Mouse (Mus musculus): ENCODE data around the gene Fdps. TPM values are rescaled to one million over a fixed set of nuclear protein-coding genes. Genes with fewer than 3 reads are reported as not detected.

Fdps gene
- 15.9 TPM for polyA plus RNA-seq (2015; fragmentation: Illumina TruSeq; extraction: RNeasy Lipid Tissue Mini Kit (QIAGEN cat#74804); ENCODE audit: insufficient read depth, low read depth, low replicate concordance)

DNA sequence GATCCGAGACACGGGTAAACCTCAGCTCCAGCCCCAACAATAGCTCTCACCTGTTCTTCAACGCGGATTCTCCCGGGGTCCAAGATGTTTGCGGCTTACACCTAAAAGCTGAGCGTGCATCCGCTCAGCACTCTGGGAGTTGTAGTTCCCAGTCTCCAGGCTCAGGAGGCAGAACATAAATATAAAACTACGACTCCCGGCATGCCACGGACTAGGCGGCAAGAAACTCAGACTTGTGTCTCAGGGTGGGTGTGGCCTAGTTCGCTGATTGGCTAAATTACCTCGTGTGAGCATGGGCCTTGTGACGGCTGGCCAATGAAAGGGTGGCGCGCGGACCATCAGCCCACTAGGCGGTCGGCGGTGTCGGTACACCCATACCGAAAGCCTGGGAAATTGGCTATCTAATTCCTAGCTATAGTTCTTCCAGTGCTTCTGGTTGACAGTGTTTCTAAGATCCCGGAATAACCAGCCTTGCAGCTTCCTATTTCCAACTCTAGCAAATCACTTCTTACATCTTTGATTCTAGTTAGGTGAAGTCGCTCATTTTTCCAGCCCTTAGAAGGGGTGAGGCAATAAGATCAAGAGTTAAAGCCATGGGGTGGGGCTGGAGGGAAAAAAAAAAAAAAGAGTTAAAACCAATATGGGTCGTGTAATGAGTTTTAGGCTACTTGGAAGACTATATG, at the start of gene Fdps:
Gene Fdps (minus strand): TSS at position 148 of the 683 bp plus-strand sequence.

DNA sequence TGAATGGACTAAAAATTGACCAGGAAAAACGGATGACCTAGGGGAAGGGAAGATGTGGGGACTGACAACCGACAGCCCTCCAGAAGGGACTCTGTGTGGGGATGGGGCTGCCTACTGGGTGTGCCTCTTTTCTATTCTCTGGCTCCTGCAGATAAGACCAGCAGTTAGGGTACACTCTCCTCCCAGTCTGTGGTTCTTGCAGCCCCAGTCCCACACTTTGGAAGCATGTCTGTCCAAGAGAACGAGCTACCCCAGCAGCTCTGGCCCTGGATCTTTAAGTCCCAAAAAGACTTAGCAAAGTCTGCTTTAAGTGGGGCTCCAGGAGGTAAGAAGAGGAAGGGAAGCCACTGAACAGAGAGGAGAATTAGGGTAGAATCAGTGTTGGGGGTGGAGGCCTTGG, 34.2 kb upstream of the Fdps start, which contains the start of gene Pklr:
Gene Pklr (plus strand): TSS at position 185 of the 400 bp plus-strand sequence.

DNA sequence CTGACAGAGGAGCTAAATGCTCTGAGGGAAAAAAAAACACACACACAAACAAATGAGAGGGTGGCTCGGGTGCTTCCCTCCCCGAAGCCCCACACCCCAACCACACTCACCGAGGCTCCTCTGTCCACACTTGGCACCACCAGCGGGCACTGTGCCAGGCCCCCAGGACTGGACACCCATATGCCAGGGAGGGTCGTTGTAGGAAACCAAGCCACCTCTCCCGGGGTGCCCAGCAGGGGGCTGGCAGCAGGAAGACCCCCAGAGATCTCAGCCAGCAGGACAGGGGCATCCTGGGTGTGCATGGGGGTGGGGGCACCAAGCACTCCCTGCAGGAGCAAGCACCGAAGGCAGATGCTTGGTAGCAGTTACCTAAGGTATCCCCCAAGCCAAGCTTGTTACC, 948 bp downstream of the Fdps start, which contains the start of gene Gm43738:
Gene Gm43738 (minus strand): TSS at position 289 of the 400 bp plus-strand sequence.

DNA sequence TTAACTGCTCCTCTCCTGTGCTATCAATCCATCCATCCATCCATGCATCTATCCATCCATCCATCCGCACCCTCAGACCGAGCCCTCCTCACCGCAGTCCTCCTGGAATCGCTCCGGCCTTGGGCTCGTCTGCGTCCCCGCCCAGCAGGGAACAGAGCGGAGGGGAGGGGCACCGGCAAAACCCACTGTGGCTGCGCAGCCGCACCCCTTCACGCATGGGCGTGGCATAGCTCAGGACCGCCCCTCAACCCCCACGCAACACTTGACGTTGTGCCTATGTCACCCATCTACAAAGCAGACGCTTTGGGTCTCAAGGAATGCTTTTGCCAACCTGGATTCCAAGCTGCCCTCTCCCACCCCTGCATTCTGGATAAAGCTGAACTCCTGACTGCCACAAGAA, 8.6 kb downstream of the Fdps start, which contains the start of gene Rusc1:
Gene Rusc1 (minus strand): TSS at position 137 of the 400 bp plus-strand sequence.

Other genes with a start within 250 kb of the Fdps start
- 4.3 TPM for gene Msto1, start 188.0 kb downstream of the Fdps start, polyA plus RNA-seq (2015; fragmentation: Illumina TruSeq; extraction: RNeasy Lipid Tissue Mini Kit (QIAGEN cat#74804); ENCODE audit: insufficient read depth, low read depth, low replicate concordance)
- 5.7 TPM for gene Ash1l, start 151.3 kb downstream of the Fdps start, polyA plus RNA-seq (2015; fragmentation: Illumina TruSeq; extraction: RNeasy Lipid Tissue Mini Kit (QIAGEN cat#74804); ENCODE audit: insufficient read depth, low read depth, low replicate concordance)
- gene Dap3, start 150.8 kb downstream of the Fdps start, polyA plus RNA-seq (2015; fragmentation: Illumina TruSeq; extraction: RNeasy Lipid Tissue Mini Kit (QIAGEN cat#74804); ENCODE audit: insufficient read depth, low read depth, low replicate concordance) = 30.1 TPM
- gene Rusc1, start 8.6 kb downstream of the Fdps start, polyA plus RNA-seq (2015; fragmentation: Illumina TruSeq; extraction: RNeasy Lipid Tissue Mini Kit (QIAGEN cat#74804); ENCODE audit: insufficient read depth, low read depth, low replicate concordance) = 11.2 TPM
- gene Gm43738, start 860 bp downstream of the Fdps start, polyA plus RNA-seq (2015; fragmentation: Illumina TruSeq; extraction: RNeasy Lipid Tissue Mini Kit (QIAGEN cat#74804); ENCODE audit: insufficient read depth, low read depth, low replicate concordance) = not detected
- gene Pklr, start 34.2 kb upstream of the Fdps start, polyA plus RNA-seq (2015; fragmentation: Illumina TruSeq; extraction: RNeasy Lipid Tissue Mini Kit (QIAGEN cat#74804); ENCODE audit: insufficient read depth, low read depth, low replicate concordance) = 1.7 TPM
- 1.8 TPM for gene Hcn3, start 58.2 kb upstream of the Fdps start, polyA plus RNA-seq (2015; fragmentation: Illumina TruSeq; extraction: RNeasy Lipid Tissue Mini Kit (QIAGEN cat#74804); ENCODE audit: insufficient read depth, low read depth, low replicate concordance)
- gene Clk2, start 62.8 kb upstream of the Fdps start, polyA plus RNA-seq (2015; fragmentation: Illumina TruSeq; extraction: RNeasy Lipid Tissue Mini Kit (QIAGEN cat#74804); ENCODE audit: insufficient read depth, low read depth, low replicate concordance) = 30.4 TPM
- gene Scamp3, start 75.5 kb upstream of the Fdps start, polyA plus RNA-seq (2015; fragmentation: Illumina TruSeq; extraction: RNeasy Lipid Tissue Mini Kit (QIAGEN cat#74804); ENCODE audit: insufficient read depth, low read depth, low replicate concordance) = 15.8 TPM
- gene Fam189b, start 81.2 kb upstream of the Fdps start, polyA plus RNA-seq (2015; fragmentation: Illumina TruSeq; extraction: RNeasy Lipid Tissue Mini Kit (QIAGEN cat#74804); ENCODE audit: insufficient read depth, low read depth, low replicate concordance) = 5.7 TPM
- 18.0 TPM for gene Gba, start 101.0 kb upstream of the Fdps start, polyA plus RNA-seq (2015; fragmentation: Illumina TruSeq; extraction: RNeasy Lipid Tissue Mini Kit (QIAGEN cat#74804); ENCODE audit: insufficient read depth, low read depth, low replicate concordance)
- gene Thbs3, start 113.2 kb upstream of the Fdps start, polyA plus RNA-seq (2015; fragmentation: Illumina TruSeq; extraction: RNeasy Lipid Tissue Mini Kit (QIAGEN cat#74804); ENCODE audit: insufficient read depth, low read depth, low replicate concordance) = 20.7 TPM
- 31.8 TPM for gene Mtx1, start 125.1 kb upstream of the Fdps start, polyA plus RNA-seq (2015; fragmentation: Illumina TruSeq; extraction: RNeasy Lipid Tissue Mini Kit (QIAGEN cat#74804); ENCODE audit: insufficient read depth, low read depth, low replicate concordance)
- gene Muc1, start 127.1 kb upstream of the Fdps start, polyA plus RNA-seq (2015; fragmentation: Illumina TruSeq; extraction: RNeasy Lipid Tissue Mini Kit (QIAGEN cat#74804); ENCODE audit: insufficient read depth, low read depth, low replicate concordance) = 71.5 TPM
- gene Krtcap2, start 144.0 kb upstream of the Fdps start, polyA plus RNA-seq (2015; fragmentation: Illumina TruSeq; extraction: RNeasy Lipid Tissue Mini Kit (QIAGEN cat#74804); ENCODE audit: insufficient read depth, low read depth, low replicate concordance) = 94.1 TPM
- 2.9 TPM for gene Trim46, start 144.3 kb upstream of the Fdps start, polyA plus RNA-seq (2015; fragmentation: Illumina TruSeq; extraction: RNeasy Lipid Tissue Mini Kit (QIAGEN cat#74804); ENCODE audit: insufficient read depth, low read depth, low replicate concordance)
- 46.0 TPM for gene Dpm3, start 157.4 kb upstream of the Fdps start, polyA plus RNA-seq (2015; fragmentation: Illumina TruSeq; extraction: RNeasy Lipid Tissue Mini Kit (QIAGEN cat#74804); ENCODE audit: insufficient read depth, low read depth, low replicate concordance)
- gene Slc50a1, start 168.6 kb upstream of the Fdps start, polyA plus RNA-seq (2015; fragmentation: Illumina TruSeq; extraction: RNeasy Lipid Tissue Mini Kit (QIAGEN cat#74804); ENCODE audit: insufficient read depth, low read depth, low replicate concordance) = 48.2 TPM
- 15.3 TPM for gene Efna1, start 179.2 kb upstream of the Fdps start, polyA plus RNA-seq (2015; fragmentation: Illumina TruSeq; extraction: RNeasy Lipid Tissue Mini Kit (QIAGEN cat#74804); ENCODE audit: insufficient read depth, low read depth, low replicate concordance)
- gene Efna3, start 221.0 kb upstream of the Fdps start, polyA plus RNA-seq (2015; fragmentation: Illumina TruSeq; extraction: RNeasy Lipid Tissue Mini Kit (QIAGEN cat#74804); ENCODE audit: insufficient read depth, low read depth, low replicate concordance) = not detected
- gene Efna4, start 236.1 kb upstream of the Fdps start, polyA plus RNA-seq (2015; fragmentation: Illumina TruSeq; extraction: RNeasy Lipid Tissue Mini Kit (QIAGEN cat#74804); ENCODE audit: insufficient read depth, low read depth, low replicate concordance) = 0.52 TPM
- gene Adam15, start 248.0 kb upstream of the Fdps start, polyA plus RNA-seq (2015; fragmentation: Illumina TruSeq; extraction: RNeasy Lipid Tissue Mini Kit (QIAGEN cat#74804); ENCODE audit: insufficient read depth, low read depth, low replicate concordance) = 66.8 TPM

All from pancreas, adult 10 weeks (tissue).